ENCODE assay signal across 22 mouse cellular contexts in genomic region chr14:118681087-118681486, GRCm38 (mm10). TPM values are rescaled to one million over a fixed set of nuclear protein-coding genes. Genes with fewer than 3 reads are reported as not detected.
DNase-seq lines count a peak whose midpoint lies in the region; ATAC-seq lines count a peak whose summit lies in the region.
"Had no signal": no experiment of that assay in that cellular context is flagged by ENCODE, and none has a peak within 500 bp of the region (broad histone marks: within the 10 kb centered on the region; RNA-seq: fewer than 3 reads in every experiment).

No protein-coding gene starts in this region.

- H3K27ac ChIP-seq in hindbrain, embryonic 11.5 days (ENCODE audit: low read depth, low read length): no peak overlapping the region
- H3K27ac ChIP-seq: forebrain, embryonic 10.5 days; hindbrain, embryonic 10.5 days; hindbrain, postnatal 0 days; midbrain, embryonic 10.5 days; stomach, embryonic 15.5 days had no signal

- no peaks in the 10 kb centered on the region for H3K9me3 ChIP-seq in hindbrain, embryonic 11.5 days (ENCODE audit: control insufficient read depth, low read length)
- H3K9me3 ChIP-seq: forebrain, embryonic 10.5 days; hindbrain, embryonic 10.5 days; midbrain, embryonic 10.5 days; stomach, embryonic 15.5 days had no signal

- H3K27me3 ChIP-seq in hindbrain, embryonic 11.5 days (ENCODE audit: control insufficient read depth, insufficient read depth, low read length): no peaks in the 10 kb centered on the region
- H3K27me3 ChIP-seq: stomach, embryonic 15.5 days had no signal

- 83% methylated on average over 8 of the region's 8 CpGs for WGBS in hindbrain, embryonic 11.5 days

- peak; percentile 56 for DNase-seq in adrenal gland, adult 2 months
- no peak for DNase-seq in adrenal gland, postnatal 10 days
- DNase-seq in gastrocnemius, postnatal 25 days: peak; percentile 39
- no peak for DNase-seq in gastrocnemius, postnatal 14 days
- peak; percentile 48 for DNase-seq in adrenal gland, postnatal 36 days
- DNase-seq in hindbrain, embryonic 11.5 days (ENCODE audit: low spot score): no peak
- no peak for DNase-seq in layer of hippocampus, adult 18-20 months (ENCODE audit: low spot score in 2 of 2)
- DNase-seq: cerebellum, adult 9-10 months; forebrain, postnatal 0 days; heart, adult 11 months; left cerebral cortex, postnatal 4 days; right cerebral cortex, adult 18-20 months; right cerebral cortex, postnatal 4 days; thymus, postnatal 25 days had no signal

- ATAC-seq in hindbrain, embryonic 11.5 days (ENCODE audit: low FRiP score): no peak
- ATAC-seq: forebrain, postnatal 0 days; hindbrain, postnatal 0 days; intestine, embryonic 16.5 days; midbrain, embryonic 16.5 days had no signal

- intact Hi-C loops in gastrocnemius, postnatal 14 days (cut with DNase I; ENCODE audit: low total_unique reads): no loop called here

- H3K4me3 ChIP-seq in hindbrain, embryonic 11.5 days (ENCODE audit: low read depth, low read length): no peak overlapping the region
- H3K4me3 ChIP-seq: forebrain, embryonic 10.5 days; hindbrain, embryonic 10.5 days; midbrain, embryonic 10.5 days; stomach, embryonic 15.5 days had no signal

- no peak overlapping the region for H3K4me2 ChIP-seq in hindbrain, embryonic 11.5 days (replicated peaks; ENCODE audit: low read depth, low read length)
- H3K4me2 ChIP-seq: heart, embryonic 11.5 days; stomach, embryonic 15.5 days had no signal

- H3K36me3 ChIP-seq in hindbrain, embryonic 11.5 days (ENCODE audit: control insufficient read depth, insufficient read depth, low read length): no peaks in the 10 kb centered on the region
- H3K36me3 ChIP-seq: forebrain, embryonic 10.5 days; hindbrain, embryonic 10.5 days; midbrain, embryonic 10.5 days; stomach, embryonic 15.5 days had no signal

- H3K9ac ChIP-seq in hindbrain, embryonic 11.5 days (ENCODE audit: low read depth, low read length): no peak overlapping the region
- H3K9ac ChIP-seq: forebrain, postnatal 0 days; stomach, embryonic 15.5 days had no signal

- H3K4me1 ChIP-seq in hindbrain, embryonic 11.5 days (replicated peaks; ENCODE audit: control insufficient read depth, insufficient read depth, low read length): no peaks in the 10 kb centered on the region
- H3K4me1 ChIP-seq: stomach, embryonic 15.5 days had no signal

RNA-seq across cellular contexts. Expression of gene Abcc4, which starts 24.9 kb away (rescaled TPM):
- 10 to 100 TPM; 17.9 to 20.2 TPM for total RNA-seq in adrenal gland, adult 2 months (2021)
- 4.2 and 9.6 TPM in 2 replicates for polyA plus RNA-seq in adrenal gland, adult 2 months (2012; rRNA removed)
- total RNA-seq in adrenal gland, postnatal 10 days (2021): 1 to 10 TPM; 8.5 to 9.9 TPM
- 10 to 100 TPM in 1 of 2 experiments, 1 to 10 TPM in 1; 9.0 to 10.7 TPM for total RNA-seq in gastrocnemius, postnatal 25 days (2021)
- 1 to 10 TPM; 7.9 to 8.2 TPM for total RNA-seq in gastrocnemius, postnatal 14 days (2021)
- total RNA-seq in adrenal gland, postnatal 36 days (2021): 10 to 100 TPM; 15.1 to 21.0 TPM
- polyA plus RNA-seq in hindbrain, embryonic 11.5 days (2014; fragmentation: Nextera tagmentation; extraction: Ambion mirVana): 3.2 and 3.9 TPM in 2 replicates
- 1 to 10 TPM; 7.1 to 8.2 TPM for total RNA-seq in layer of hippocampus, adult 18-20 months (2021)

Comparison
In these comparisons a context has a peak if more than half of its experiments do, and no peak if none do; other contexts are left out.
1. DNase-seq: peak in adrenal gland, adult 2 months (single experiment), gastrocnemius, postnatal 25 days (single experiment) and adrenal gland, postnatal 36 days (2 of 2); none in adrenal gland, postnatal 10 days (single experiment), gastrocnemius, postnatal 14 days (single experiment), hindbrain, embryonic 11.5 days (single experiment) and layer of hippocampus, adult 18-20 months (0 of 2).